Mouse (Mus musculus): ENCODE results near the gene Parp12. TPM values are rescaled to one million over a fixed set of nuclear protein-coding genes. Genes with fewer than 3 reads are reported as not detected.

Parp12 gene
- 2.0 and 3.1 TPM in 2 replicates for polyA plus RNA-seq (2014; fragmentation: Nextera tagmentation; extraction: Ambion mirVana)

DNA sequence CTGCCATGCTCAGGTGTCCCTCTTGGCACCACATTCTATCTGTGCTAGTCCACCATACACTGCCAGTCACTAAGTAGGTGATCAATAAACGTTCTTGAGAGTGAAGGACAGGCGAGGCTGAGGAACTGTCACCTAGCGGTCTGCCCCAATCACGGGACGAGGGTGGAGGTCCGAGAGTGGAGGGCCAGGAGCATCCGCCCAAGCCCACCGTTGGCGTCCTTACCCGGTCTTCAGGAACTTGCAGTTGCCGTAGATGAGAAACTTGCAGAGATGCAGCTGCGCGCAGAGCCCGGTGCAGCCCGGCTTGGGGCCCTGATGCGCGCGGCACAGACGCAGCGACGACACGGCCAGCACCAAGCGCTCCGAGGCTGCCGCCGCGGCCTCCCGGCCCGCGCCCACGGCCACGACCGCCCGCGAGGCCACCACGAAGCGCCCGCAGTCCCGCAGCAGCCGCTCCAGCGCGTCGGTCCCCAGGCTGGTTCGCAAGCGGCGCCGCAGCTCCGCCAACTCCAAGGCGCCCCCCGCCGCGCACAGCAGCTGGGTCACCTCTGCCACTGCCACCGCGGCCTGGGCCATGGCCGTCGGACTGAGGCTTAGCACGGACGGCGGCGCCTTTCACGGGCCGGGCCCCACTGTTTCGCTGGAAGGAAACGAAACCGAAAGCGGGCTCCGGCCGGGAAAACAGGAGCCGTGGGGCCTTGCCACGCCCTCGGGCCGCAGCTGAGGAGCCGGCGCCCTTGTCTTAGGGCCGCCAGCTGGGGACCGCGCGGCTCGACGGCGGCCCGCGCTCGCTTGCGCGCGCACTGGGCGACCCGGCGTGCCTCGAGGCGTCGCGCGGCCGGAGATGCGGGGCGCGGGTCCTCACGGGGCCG is at the start of gene Parp12:
Gene Parp12 (minus strand): TSS at position 766 of the 872 bp plus-strand sequence.
- WGBS: 3% methylated on average over 98 of the region's 101 CpGs

DNA sequence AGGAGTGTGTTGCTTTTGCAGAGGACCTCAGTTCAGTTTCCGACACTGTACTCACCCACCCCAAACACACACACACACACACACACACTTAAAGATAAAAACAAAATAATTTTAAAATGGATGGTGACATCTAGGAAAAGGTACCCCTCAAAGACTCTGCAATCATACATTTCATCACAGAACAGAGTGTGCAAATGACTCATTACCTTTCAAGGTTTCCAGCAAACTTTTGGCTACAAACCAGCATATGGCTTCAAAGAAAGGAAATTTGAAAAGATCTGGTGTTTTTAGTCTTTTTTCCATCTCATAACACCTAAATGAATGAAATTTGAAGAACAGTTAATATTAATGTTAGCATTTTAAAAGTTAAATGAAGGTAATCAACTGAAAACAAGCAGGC is 46.7 kb upstream of the Parp12 start:
- no peak overlapping the region for H3K27ac ChIP-seq (ENCODE audit: low read depth, low read length)
- H3K9ac ChIP-seq (ENCODE audit: low read length): no peak overlapping the region
- H3K4me1 ChIP-seq (ENCODE audit: control insufficient read depth, insufficient read depth, low read length): no peaks in the 10 kb centered on the region
- DNase-seq (ENCODE audit: low spot score, missing footprints): no peak
- WGBS: 92% methylated on average over 1 of the region's 1 CpGs
- H3K4me2 ChIP-seq: no peak overlapping the region
- H3K4me3 ChIP-seq (ENCODE audit: low read depth, low read length): no peak overlapping the region
- no peaks in the 10 kb centered on the region for H3K27me3 ChIP-seq (ENCODE audit: control insufficient read depth, insufficient read depth, low read length)
- H3K36me3 ChIP-seq (ENCODE audit: control insufficient read depth, insufficient read depth, low read length): no peaks in the 10 kb centered on the region
- ATAC-seq (ENCODE audit: low FRiP score): no peak
- H3K9me3 ChIP-seq (ENCODE audit: control insufficient read depth, low read length): no peaks in the 10 kb centered on the region

More for the DNA sequence above, at the start of gene Parp12:
- Histone ChIP-seq H3K4me1 (ENCODE audit: control insufficient read depth, insufficient read depth, low read length) (no peaks in the 10 kb centered on the region), H3K4me2 (peak within 1 kb of the TSS; percentile 52), H3K9ac (ENCODE audit: low read length) (peak within 1 kb of the TSS; percentile 58), H3K4me3 (ENCODE audit: low read depth, low read length) (peak within 1 kb of the TSS; percentile 57), H3K27me3 (ENCODE audit: control insufficient read depth, insufficient read depth, low read length) (peaks cover 30% of the 10 kb centered on the region), H3K27ac (ENCODE audit: low read depth, low read length) (no peak within 1 kb of the TSS), H3K9me3 (ENCODE audit: control insufficient read depth, low read length) (0 out of 2 replicates have a peak, but pooled peaks cover 3% of the 10 kb centered on the region), H3K36me3 (ENCODE audit: control insufficient read depth, insufficient read depth, low read length) (no peaks in the 10 kb centered on the region)
- ATAC-seq (ENCODE audit: low FRiP score) (peak; percentile 81), DNase-seq (ENCODE audit: low spot score, missing footprints) (peak; percentile 96)

DNA sequence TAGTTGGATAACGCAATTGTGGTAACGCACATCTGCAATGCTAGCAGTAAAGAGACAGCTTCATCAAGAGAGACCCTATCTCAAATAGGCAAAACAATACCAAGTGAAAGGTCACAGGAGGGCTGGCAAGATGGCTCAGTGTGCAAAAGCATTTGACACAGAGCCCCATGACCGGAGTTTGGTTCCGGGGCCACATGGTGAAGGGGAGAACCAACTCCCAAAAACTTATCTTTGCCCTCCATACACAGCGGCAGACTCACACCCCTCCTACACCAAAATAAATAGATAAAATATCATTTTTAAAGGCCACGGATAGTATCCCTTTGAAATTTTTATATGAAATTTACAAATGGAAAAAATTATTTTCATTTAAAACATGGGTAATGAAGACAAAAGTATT is 43.8 kb upstream of the Parp12 start:
- Histone ChIP-seq H3K9ac (ENCODE audit: low read length) (no peak overlapping the region), H3K27ac (ENCODE audit: low read depth, low read length) (no peak overlapping the region), H3K4me2 (no peak overlapping the region), H3K4me3 (ENCODE audit: low read depth, low read length) (no peak overlapping the region), H3K9me3 (ENCODE audit: control insufficient read depth, low read length) (no peaks in the 10 kb centered on the region), H3K36me3 (ENCODE audit: control insufficient read depth, insufficient read depth, low read length) (no peaks in the 10 kb centered on the region), H3K4me1 (ENCODE audit: control insufficient read depth, insufficient read depth, low read length) (no peaks in the 10 kb centered on the region), H3K27me3 (ENCODE audit: control insufficient read depth, insufficient read depth, low read length) (no peaks in the 10 kb centered on the region)
- DNase-seq (ENCODE audit: low spot score, missing footprints): no peak
- 95% methylated on average over 6 of the region's 6 CpGs for WGBS
- no peak for ATAC-seq (ENCODE audit: low FRiP score)

DNA sequence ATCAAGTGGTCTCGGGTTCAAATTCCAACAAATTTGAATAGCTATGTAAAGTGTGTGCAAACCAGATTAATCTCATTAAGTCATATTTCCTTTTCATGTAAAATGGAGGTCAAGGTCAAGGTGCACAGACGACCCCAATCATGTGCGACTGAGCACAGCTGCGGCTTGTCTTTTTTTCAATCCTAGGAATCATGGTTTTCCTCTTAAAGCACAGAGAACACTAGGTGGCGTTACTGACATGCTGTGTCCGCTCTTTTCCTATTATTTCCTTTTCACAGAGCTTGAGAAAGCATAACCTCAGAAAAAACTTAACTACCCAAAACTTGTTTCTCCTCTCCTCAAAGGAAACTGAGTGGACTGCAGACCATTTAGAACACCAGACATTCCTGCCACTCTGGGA is 27.9 kb upstream of the Parp12 start:
- Histone ChIP-seq H3K4me3 (ENCODE audit: low read depth, low read length) (no peak overlapping the region), H3K4me1 (ENCODE audit: control insufficient read depth, insufficient read depth, low read length) (no peaks in the 10 kb centered on the region), H3K36me3 (ENCODE audit: control insufficient read depth, insufficient read depth, low read length) (peaks cover 6% of the 10 kb centered on the region), H3K27me3 (ENCODE audit: control insufficient read depth, insufficient read depth, low read length) (no peaks in the 10 kb centered on the region), H3K27ac (ENCODE audit: low read depth, low read length) (no peak overlapping the region), H3K9me3 (ENCODE audit: control insufficient read depth, low read length) (no peaks in the 10 kb centered on the region), H3K9ac (ENCODE audit: low read length) (no peak overlapping the region), H3K4me2 (no peak overlapping the region)
- WGBS: 60% methylated on average over 6 of the region's 6 CpGs
- DNase-seq (ENCODE audit: low spot score, missing footprints) (peak; percentile 87), ATAC-seq (ENCODE audit: low FRiP score) (no peak)

DNA sequence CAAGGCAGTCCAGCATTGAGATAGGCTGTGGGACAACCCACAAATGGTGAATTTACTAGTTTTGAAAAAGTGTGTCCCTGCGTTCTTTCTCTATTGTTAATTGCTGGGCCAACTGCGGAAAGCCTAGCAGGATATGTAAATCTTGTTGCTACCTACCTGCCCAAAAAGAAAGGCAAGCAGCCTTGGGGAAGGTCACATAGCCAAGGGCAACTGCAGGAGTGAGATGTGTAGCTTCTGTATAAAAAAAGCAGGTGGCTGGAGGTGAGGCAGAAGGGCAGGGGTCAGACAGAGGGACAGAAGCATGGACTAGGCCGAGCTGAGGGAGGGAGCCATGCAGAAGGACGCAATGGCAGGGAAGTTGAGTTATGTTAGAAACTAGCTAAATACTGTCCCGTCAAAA is 14.4 kb upstream of the Parp12 start:
- H3K36me3 ChIP-seq (ENCODE audit: control insufficient read depth, insufficient read depth, low read length): peaks cover 10% of the 10 kb centered on the region
- H3K4me1 ChIP-seq (ENCODE audit: control insufficient read depth, insufficient read depth, low read length): no peaks in the 10 kb centered on the region
- H3K27ac ChIP-seq (ENCODE audit: low read depth, low read length): no peak overlapping the region
- H3K4me3 ChIP-seq (ENCODE audit: low read depth, low read length): no peak overlapping the region
- no peak for DNase-seq (ENCODE audit: low spot score, missing footprints)
- H3K4me2 ChIP-seq: no peak overlapping the region
- no peak for ATAC-seq (ENCODE audit: low FRiP score)
- H3K27me3 ChIP-seq (ENCODE audit: control insufficient read depth, insufficient read depth, low read length): no peaks in the 10 kb centered on the region
- H3K9ac ChIP-seq (ENCODE audit: low read length): no peak overlapping the region
- no peaks in the 10 kb centered on the region for H3K9me3 ChIP-seq (ENCODE audit: control insufficient read depth, low read length)
- WGBS: 61% methylated on average over 5 of the region's 5 CpGs

DNA sequence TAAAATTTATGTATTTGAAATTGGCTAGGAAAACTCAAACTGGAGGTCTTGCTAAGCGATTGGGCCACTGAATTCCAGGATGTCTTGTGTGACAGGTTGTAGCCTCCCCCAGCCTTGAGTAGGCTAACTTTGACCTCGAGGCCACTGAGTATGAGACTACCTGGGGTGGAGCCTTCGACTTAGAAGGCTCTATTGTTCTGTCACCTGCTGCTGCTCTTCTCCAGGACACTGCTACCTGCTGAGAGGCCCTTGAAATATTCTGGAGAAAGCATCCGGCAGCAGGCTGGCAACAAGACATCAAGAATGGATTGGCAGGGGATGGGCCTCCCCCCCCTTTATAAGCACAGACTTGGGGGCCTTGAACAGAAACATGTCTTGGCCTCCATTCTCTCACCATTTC is 13.3 kb upstream of the Parp12 start:
- ATAC-seq (ENCODE audit: low FRiP score) (no peak), DNase-seq (ENCODE audit: low spot score, missing footprints) (no peak)
- peaks cover 10% of the 10 kb centered on the region for H3K36me3 ChIP-seq (ENCODE audit: control insufficient read depth, insufficient read depth, low read length)
- no peaks in the 10 kb centered on the region for H3K27me3 ChIP-seq (ENCODE audit: control insufficient read depth, insufficient read depth, low read length)
- H3K9ac ChIP-seq (ENCODE audit: low read length): no peak overlapping the region
- H3K4me2 ChIP-seq: no peak overlapping the region
- no peak overlapping the region for H3K4me3 ChIP-seq (ENCODE audit: low read depth, low read length)
- no peaks in the 10 kb centered on the region for H3K9me3 ChIP-seq (ENCODE audit: control insufficient read depth, low read length)
- no peaks in the 10 kb centered on the region for H3K4me1 ChIP-seq (ENCODE audit: control insufficient read depth, insufficient read depth, low read length)
- no peak overlapping the region for H3K27ac ChIP-seq (ENCODE audit: low read depth, low read length)
- WGBS: 35% methylated on average over 4 of the region's 4 CpGs

DNA sequence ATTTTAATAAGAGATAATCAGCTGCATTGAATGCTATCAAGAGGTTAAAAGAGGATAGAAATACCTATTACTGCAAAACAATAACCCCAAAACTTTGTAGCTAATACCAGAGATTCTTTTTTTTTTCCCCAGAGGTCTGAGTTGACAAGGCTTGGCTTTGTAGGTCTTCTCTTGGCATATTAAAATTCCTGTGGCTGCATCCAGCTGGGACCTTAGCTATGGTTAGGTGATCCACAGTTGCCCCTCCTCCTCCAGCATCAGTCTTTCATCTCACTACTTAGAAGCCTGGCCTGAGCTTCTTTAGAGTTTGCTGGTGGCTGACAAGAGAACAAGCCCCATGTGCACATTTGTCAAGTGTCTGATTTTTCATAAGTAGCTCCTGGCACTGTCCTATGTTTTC is 6.6 kb upstream of the Parp12 start:
- no peaks in the 10 kb centered on the region for H3K4me1 ChIP-seq (ENCODE audit: control insufficient read depth, insufficient read depth, low read length)
- H3K4me2 ChIP-seq: no peak overlapping the region
- DNase-seq (ENCODE audit: low spot score, missing footprints): no peak
- H3K9ac ChIP-seq (ENCODE audit: low read length): no peak overlapping the region
- no peaks in the 10 kb centered on the region for H3K36me3 ChIP-seq (ENCODE audit: control insufficient read depth, insufficient read depth, low read length)
- ATAC-seq (ENCODE audit: low FRiP score): no peak
- no peak overlapping the region for H3K27ac ChIP-seq (ENCODE audit: low read depth, low read length)
- no peaks in the 10 kb centered on the region for H3K9me3 ChIP-seq (ENCODE audit: control insufficient read depth, low read length)
- H3K27me3 ChIP-seq (ENCODE audit: control insufficient read depth, insufficient read depth, low read length): no peaks in the 10 kb centered on the region
- no peak overlapping the region for H3K4me3 ChIP-seq (ENCODE audit: low read depth, low read length)

DNA sequence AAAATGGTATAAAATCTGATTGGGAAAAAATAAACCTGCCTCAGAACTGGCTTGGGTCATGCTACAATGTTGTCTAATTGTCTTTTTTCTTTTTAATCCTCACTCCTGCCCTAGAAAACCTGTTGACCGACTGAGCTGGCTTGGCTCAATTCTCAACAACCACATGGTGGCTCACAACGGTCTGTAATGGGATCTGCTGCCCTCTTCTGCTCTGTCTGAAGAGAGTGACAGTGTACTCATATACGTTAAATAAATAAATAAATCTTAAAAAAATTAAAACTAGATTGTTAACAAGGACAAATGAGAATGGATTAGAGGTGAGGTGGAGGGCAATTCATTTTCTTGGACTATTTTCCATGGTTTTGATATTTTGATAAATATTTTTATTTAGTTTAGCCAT is 2.5 kb upstream of the Parp12 start:
- peaks cover 30% of the 10 kb centered on the region for H3K27me3 ChIP-seq (ENCODE audit: control insufficient read depth, insufficient read depth, low read length)
- H3K4me1 ChIP-seq (ENCODE audit: control insufficient read depth, insufficient read depth, low read length): no peaks in the 10 kb centered on the region
- H3K27ac ChIP-seq (ENCODE audit: low read depth, low read length): no peak overlapping the region
- no peak for ATAC-seq (ENCODE audit: low FRiP score)
- H3K4me2 ChIP-seq: no peak overlapping the region
- H3K9ac ChIP-seq (ENCODE audit: low read length): no peak overlapping the region
- H3K36me3 ChIP-seq (ENCODE audit: control insufficient read depth, insufficient read depth, low read length): no peaks in the 10 kb centered on the region
- no peak overlapping the region for H3K4me3 ChIP-seq (ENCODE audit: low read depth, low read length)
- no peak for DNase-seq (ENCODE audit: low spot score, missing footprints)
- 66% methylated on average over 3 of the region's 3 CpGs for WGBS
- H3K9me3 ChIP-seq (ENCODE audit: control insufficient read depth, low read length): 0 out of 2 replicates have a peak, but pooled peaks cover 3% of the 10 kb centered on the region

DNA sequence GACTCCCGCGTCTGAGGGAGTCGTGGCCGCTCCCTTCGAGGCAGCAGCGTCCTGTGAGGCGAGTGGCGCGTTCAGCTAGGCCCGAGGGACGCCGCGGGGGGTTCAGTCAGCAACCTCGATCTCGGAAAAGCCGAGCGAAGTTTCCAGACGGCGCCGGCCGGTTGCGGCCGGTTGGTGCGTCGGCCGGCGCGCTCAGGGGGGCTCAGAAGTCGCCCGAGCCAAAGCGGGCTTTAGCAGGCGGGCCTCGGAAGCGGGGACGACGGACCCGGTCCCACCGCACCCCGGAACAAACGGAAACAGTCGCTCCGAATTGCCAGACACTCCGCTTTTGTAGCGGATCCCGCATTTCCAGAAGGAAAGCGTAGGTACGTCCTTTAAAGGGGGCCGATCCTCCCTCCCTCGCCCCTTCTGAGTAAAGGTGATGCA is 320 bp upstream of the Parp12 start:
- Histone ChIP-seq H3K4me1 (ENCODE audit: control insufficient read depth, insufficient read depth, low read length) (no peaks in the 10 kb centered on the region), H3K9me3 (ENCODE audit: control insufficient read depth, low read length) (0 out of 2 replicates have a peak, but pooled peaks cover 3% of the 10 kb centered on the region), H3K4me2 (peak overlapping the region; percentile 52), H3K27ac (ENCODE audit: low read depth, low read length) (no peak overlapping the region), H3K9ac (ENCODE audit: low read length) (peak overlapping the region; percentile 58), H3K4me3 (ENCODE audit: low read depth, low read length) (peak overlapping the region; percentile 57), H3K36me3 (ENCODE audit: control insufficient read depth, insufficient read depth, low read length) (no peaks in the 10 kb centered on the region), H3K27me3 (ENCODE audit: control insufficient read depth, insufficient read depth, low read length) (peaks cover 30% of the 10 kb centered on the region)
- ATAC-seq (ENCODE audit: low FRiP score) (peak; percentile 16; the same call in 1 of the 2 replicates), DNase-seq (ENCODE audit: low spot score, missing footprints) (peak; percentile 94)
- 10% methylated on average over 49 of the region's 49 CpGs for WGBS
